Mouse (Mus musculus): ENCODE measurements at regions not wholly inside any gene's neighbourhood (a gene's known extent, or its start where the extent isn't known, plus 50 kb on each side); places are given as distances from the start of the nearest gene placed in this dataset.

DNA sequence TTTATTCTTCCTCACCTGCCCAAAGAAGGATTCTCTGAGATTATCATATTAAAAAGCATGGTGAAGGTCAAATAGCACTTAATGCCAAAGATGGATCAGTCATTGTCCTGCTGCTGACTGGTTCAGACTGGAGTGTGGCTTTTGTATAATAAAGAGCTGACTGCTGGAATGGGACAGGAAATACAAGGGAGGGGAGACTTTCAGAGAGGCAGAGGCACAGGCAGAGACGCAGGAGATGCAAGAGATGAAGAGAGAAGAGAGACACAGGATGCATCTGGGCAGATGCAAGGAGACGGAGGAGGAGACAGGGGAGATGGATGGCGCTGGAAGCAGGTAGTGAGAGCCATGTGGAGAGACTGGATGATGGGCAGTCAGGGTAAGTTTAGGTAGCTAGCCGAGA is 65.4 kb upstream of the Glrp1 start:
- Histone ChIP-seq H3ac (ENCODE audit: control insufficient read depth, insufficient read length, low read depth) (no peak overlapping the region), H3K79me2 (ENCODE audit: control insufficient read depth, insufficient read depth) (no peaks in the 10 kb centered on the region), H3K4me3 (ENCODE audit: insufficient read depth, poor library complexity, severe bottlenecking) (no peak overlapping the region), H3K27me3 (ENCODE audit: control insufficient read depth, insufficient read depth, insufficient read length) (no peaks in the 10 kb centered on the region), H3K36me3 (ENCODE audit: control insufficient read depth, insufficient read depth) (no peaks in the 10 kb centered on the region), H3K79me3 (ENCODE audit: low read depth) (no peaks in the 10 kb centered on the region)
- TF ChIP-seq FOSL1 (IDR thresholded peaks at IDR 0.05; ENCODE audit: insufficient read depth, low read length, poor library complexity, severe bottlenecking) = no peak
- no peak for TF ChIP-seq CTCF (IDR thresholded peaks at IDR 0.05; ENCODE audit: control insufficient read depth, insufficient read depth, insufficient read length)
- no peak for TF ChIP-seq USF1 (IDR thresholded peaks at IDR 0.05; ENCODE audit: low read depth)
- no peak for TF ChIP-seq CEBPB (IDR thresholded peaks at IDR 0.05; ENCODE audit: low read depth)
- TF ChIP-seq MYOD1 (IDR thresholded peaks at IDR 0.05; ENCODE audit: control insufficient read depth, insufficient read length, low read depth) = no peak
- no peak for TF ChIP-seq MYOG (IDR thresholded peaks at IDR 0.05; ENCODE audit: control insufficient read depth, extremely low read depth, insufficient read length)
- TF ChIP-seq MAX (IDR thresholded peaks at IDR 0.05) = no peak

DNA sequence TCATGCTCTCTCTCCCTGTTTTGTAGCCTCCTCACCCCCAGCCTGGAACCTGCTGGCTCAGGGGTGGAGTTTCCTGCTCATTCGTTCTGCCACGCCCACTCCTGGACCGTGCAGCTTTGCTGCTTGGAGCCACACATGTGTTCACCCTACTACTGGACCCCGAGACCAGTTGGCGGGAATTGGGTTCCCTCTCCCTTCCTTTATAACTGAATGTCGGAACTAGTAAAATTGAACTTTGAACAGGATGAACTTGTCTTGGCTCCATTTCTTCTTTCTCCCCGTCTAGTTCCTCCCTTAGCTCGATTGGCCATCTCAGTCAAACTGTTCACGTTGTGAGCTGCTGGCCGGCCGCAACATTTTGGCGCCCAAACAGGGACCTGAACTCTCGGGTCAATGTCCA is 62.3 kb upstream of the Glrp1 start:
- Histone ChIP-seq H3K4me3 (ENCODE audit: insufficient read depth, poor library complexity, severe bottlenecking) (no peak overlapping the region), H3K27me3 (ENCODE audit: control insufficient read depth, insufficient read depth, insufficient read length) (no peaks in the 10 kb centered on the region), H3K79me3 (ENCODE audit: low read depth) (no peaks in the 10 kb centered on the region), H3K36me3 (ENCODE audit: control insufficient read depth, insufficient read depth) (no peaks in the 10 kb centered on the region), H3ac (ENCODE audit: control insufficient read depth, insufficient read length, low read depth) (no peak overlapping the region), H3K79me2 (ENCODE audit: control insufficient read depth, insufficient read depth) (no peaks in the 10 kb centered on the region)
- no peak for TF ChIP-seq MYOG (IDR thresholded peaks at IDR 0.05; ENCODE audit: control insufficient read depth, extremely low read depth, insufficient read length)
- TF ChIP-seq CTCF (IDR thresholded peaks at IDR 0.05; ENCODE audit: control insufficient read depth, insufficient read depth, insufficient read length) = no peak

DNA sequence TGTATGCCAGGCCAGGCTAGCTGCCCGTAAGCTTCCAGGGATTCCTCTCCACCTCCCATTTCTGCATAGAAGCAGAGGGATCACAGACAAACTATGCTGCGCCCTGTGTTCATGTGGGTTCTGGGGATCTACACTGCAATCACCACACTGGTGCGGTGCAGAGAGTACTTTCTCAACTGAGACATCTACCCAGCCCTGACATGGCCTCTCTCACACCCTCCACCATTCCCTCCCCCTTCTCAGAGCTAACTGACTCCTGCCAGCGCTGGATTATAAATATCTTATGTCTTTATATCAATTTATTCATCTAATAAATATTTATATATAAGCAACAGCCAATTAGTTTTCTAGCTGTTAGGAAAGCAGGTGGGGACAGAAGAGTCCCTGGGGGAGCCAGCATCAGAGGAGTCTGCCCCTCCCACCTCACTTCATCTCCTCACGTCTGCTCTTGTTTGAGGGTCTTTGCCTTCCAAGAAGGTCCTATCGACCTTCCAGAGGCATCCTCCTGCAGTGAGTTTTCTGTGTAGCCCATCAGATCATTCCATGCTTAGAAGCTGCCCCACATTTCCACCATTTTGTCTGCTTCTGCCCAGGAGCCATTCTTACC is 58.7 kb upstream of the Glrp1 start:
- Histone ChIP-seq H3ac (ENCODE audit: control insufficient read depth, insufficient read length, low read depth) (no peak overlapping the region), H3K27me3 (ENCODE audit: control insufficient read depth, insufficient read depth, insufficient read length) (no peaks in the 10 kb centered on the region), H3K36me3 (ENCODE audit: control insufficient read depth, insufficient read depth) (no peaks in the 10 kb centered on the region), H3K79me2 (ENCODE audit: control insufficient read depth, insufficient read depth) (no peaks in the 10 kb centered on the region), H3K4me3 (ENCODE audit: insufficient read depth, poor library complexity, severe bottlenecking) (no peak overlapping the region), H3K79me3 (ENCODE audit: low read depth) (no peaks in the 10 kb centered on the region)
- TF ChIP-seq MYOG (IDR thresholded peaks at IDR 0.05; ENCODE audit: control insufficient read depth, extremely low read depth, insufficient read length) (no peak), MYOD1 (IDR thresholded peaks at IDR 0.05; ENCODE audit: control insufficient read depth, insufficient read length, low read depth) (no peak)

DNA sequence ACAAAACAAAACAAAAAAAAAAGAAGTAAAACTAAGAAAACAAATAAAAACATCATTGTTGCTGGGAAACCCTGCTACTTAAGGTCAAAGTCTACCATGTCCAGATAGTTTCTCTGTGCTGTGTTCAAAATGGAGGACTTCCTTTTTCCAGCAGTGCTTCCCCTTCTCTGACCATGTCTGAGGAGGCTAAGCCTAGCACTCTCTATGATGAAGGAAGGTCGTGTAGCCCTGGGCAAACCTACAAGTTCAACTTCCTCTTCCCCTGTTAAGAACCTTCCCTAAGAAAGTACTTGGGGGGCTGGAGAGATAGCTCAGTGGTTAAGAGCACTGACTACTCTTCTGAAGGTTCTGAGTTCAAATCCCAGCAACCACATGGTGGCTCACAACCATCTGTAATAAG is 57.3 kb upstream of the Glrp1 start:
- Histone ChIP-seq H3K79me2 (ENCODE audit: control insufficient read depth, insufficient read depth) (no peaks in the 10 kb centered on the region), H3K36me3 (ENCODE audit: control insufficient read depth, insufficient read depth) (no peaks in the 10 kb centered on the region), H3K4me3 (ENCODE audit: insufficient read depth, poor library complexity, severe bottlenecking) (no peak overlapping the region), H3ac (ENCODE audit: control insufficient read depth, insufficient read length, low read depth) (no peak overlapping the region), H3K27me3 (ENCODE audit: control insufficient read depth, insufficient read depth, insufficient read length) (no peaks in the 10 kb centered on the region), H3K79me3 (ENCODE audit: low read depth) (no peaks in the 10 kb centered on the region)
- TF ChIP-seq MYOG (IDR thresholded peaks at IDR 0.05; ENCODE audit: control insufficient read depth, extremely low read depth, insufficient read length) (no peak), MAX (IDR thresholded peaks at IDR 0.05) (no peak), USF1 (IDR thresholded peaks at IDR 0.05; ENCODE audit: low read depth) (no peak), CTCF (IDR thresholded peaks at IDR 0.05; ENCODE audit: control insufficient read depth, insufficient read depth, insufficient read length) (no peak), CEBPB (IDR thresholded peaks at IDR 0.05; ENCODE audit: low read depth) (no peak), FOSL1 (IDR thresholded peaks at IDR 0.05; ENCODE audit: insufficient read depth, low read length, poor library complexity, severe bottlenecking) (no peak), MYOD1 (IDR thresholded peaks at IDR 0.05; ENCODE audit: control insufficient read depth, insufficient read length, low read depth) (no peak)

DNA sequence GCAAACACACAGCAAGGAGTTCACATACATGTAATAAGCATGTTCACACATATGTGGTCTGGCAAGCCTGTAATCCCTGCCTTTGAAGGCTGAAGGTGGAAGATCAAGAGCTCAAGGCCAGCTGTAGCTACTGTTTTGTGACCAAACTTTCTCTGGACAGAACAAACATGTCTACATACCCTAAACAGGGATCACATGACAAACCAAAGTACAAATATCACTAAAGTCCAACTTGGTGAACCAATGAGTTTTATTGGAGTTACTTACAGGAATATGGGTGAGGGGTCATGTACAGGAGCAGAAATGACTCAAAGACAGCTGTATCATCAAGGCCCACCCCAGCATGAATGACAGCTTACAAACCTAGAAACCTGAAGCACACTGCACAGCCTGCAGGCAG is 56.6 kb upstream of the Glrp1 start:
- no peak for TF ChIP-seq MYOG (IDR thresholded peaks at IDR 0.05; ENCODE audit: control insufficient read depth, extremely low read depth, insufficient read length)
- no peak for TF ChIP-seq USF1 (IDR thresholded peaks at IDR 0.05; ENCODE audit: low read depth)
- TF ChIP-seq CEBPB (IDR thresholded peaks at IDR 0.05; ENCODE audit: low read depth) = no peak
- TF ChIP-seq CTCF (IDR thresholded peaks at IDR 0.05; ENCODE audit: control insufficient read depth, insufficient read depth, insufficient read length) = no peak
- no peak for TF ChIP-seq MYOD1 (IDR thresholded peaks at IDR 0.05; ENCODE audit: control insufficient read depth, insufficient read length, low read depth)
- TF ChIP-seq FOSL1 (IDR thresholded peaks at IDR 0.05; ENCODE audit: insufficient read depth, low read length, poor library complexity, severe bottlenecking) = no peak
- TF ChIP-seq MAX (IDR thresholded peaks at IDR 0.05) = no peak
- no peaks in the 10 kb centered on the region for H3K79me3 ChIP-seq (ENCODE audit: low read depth)
- H3K4me3 ChIP-seq (ENCODE audit: insufficient read depth, poor library complexity, severe bottlenecking) = no peak overlapping the region
- H3ac ChIP-seq (ENCODE audit: control insufficient read depth, insufficient read length, low read depth) = no peak overlapping the region
- H3K36me3 ChIP-seq (ENCODE audit: control insufficient read depth, insufficient read depth) = no peaks in the 10 kb centered on the region
- no peaks in the 10 kb centered on the region for H3K79me2 ChIP-seq (ENCODE audit: control insufficient read depth, insufficient read depth)
- no peaks in the 10 kb centered on the region for H3K27me3 ChIP-seq (ENCODE audit: control insufficient read depth, insufficient read depth, insufficient read length)

DNA sequence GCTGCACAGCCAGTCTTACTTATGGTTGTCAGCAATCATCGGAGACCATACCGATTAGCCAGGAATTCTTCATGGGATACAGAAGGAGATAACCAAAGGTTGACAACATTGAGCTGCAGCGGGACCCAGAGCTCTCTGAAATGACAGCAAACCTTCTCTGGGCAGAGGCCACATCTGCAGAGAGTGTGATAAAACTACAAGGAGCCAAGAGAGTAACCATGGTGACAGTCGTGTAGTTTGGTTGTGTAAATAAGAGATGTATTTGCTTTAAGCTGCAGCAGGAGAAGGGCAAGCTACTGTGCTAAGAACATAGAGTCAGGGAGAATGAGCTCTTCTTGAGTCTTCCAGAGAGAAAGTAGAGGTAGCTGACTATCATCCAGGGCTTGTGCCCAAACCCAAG is 55.0 kb upstream of the Glrp1 start:
- Histone ChIP-seq H3K79me3 (ENCODE audit: low read depth) (no peaks in the 10 kb centered on the region), H3K36me3 (ENCODE audit: control insufficient read depth, insufficient read depth) (no peaks in the 10 kb centered on the region), H3K27me3 (ENCODE audit: control insufficient read depth, insufficient read depth, insufficient read length) (no peaks in the 10 kb centered on the region), H3K4me3 (ENCODE audit: insufficient read depth, poor library complexity, severe bottlenecking) (no peak overlapping the region), H3ac (ENCODE audit: control insufficient read depth, insufficient read length, low read depth) (no peak overlapping the region), H3K79me2 (ENCODE audit: control insufficient read depth, insufficient read depth) (no peaks in the 10 kb centered on the region)
- TF ChIP-seq FOSL1 (IDR thresholded peaks at IDR 0.05; ENCODE audit: insufficient read depth, low read length, poor library complexity, severe bottlenecking) (no peak), CTCF (IDR thresholded peaks at IDR 0.05; ENCODE audit: control insufficient read depth, insufficient read depth, insufficient read length) (no peak), MYOG (IDR thresholded peaks at IDR 0.05; ENCODE audit: control insufficient read depth, extremely low read depth, insufficient read length) (no peak), MAX (IDR thresholded peaks at IDR 0.05) (no peak), CEBPB (IDR thresholded peaks at IDR 0.05; ENCODE audit: low read depth) (no peak), MYOD1 (IDR thresholded peaks at IDR 0.05; ENCODE audit: control insufficient read depth, insufficient read length, low read depth) (no peak), USF1 (IDR thresholded peaks at IDR 0.05; ENCODE audit: low read depth) (no peak)

All from C2C12 (cell line).